Mouse (Mus musculus) naive thymus-derived CD4-positive, alpha-beta T cell, adult 2 months (primary cell): ENCODE measurements around the gene Trappc1.
A peak's percentile ranks its signal among the peaks of the same experiment; 100 is the strongest.

Experiments
- DNase-seq: peaks from one replicate; pipeline ENCODE4 v3.0.0-alpha.2; 2011; ENCODE audit warnings: low read depth

The Trappc1 gene

DNA sequence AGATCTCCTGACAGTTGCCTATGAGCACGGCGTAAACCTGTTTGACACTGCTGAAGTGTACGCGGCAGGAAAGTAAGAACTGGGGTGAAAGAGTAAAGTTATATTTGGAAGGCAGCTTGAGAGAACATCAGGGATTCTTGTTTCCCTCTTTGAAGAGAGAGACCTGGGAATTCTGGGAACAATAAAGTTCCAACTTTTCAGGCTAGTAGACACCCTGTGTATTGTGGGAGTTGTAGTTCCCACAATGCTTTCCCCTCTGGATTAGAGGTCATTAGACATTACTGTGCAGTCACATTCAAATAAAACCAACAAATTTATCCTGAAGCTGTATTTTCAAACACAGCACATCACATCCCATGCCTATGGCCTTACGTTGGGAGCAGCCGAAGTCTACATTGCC, 4.7 kb downstream of the Trappc1 start:
- DNase-seq, result no peak

GRCm38 (mm10) chr11:69331152-69331551, 7.4 kb downstream of the Trappc1 start:
- DNase-seq, result peak; percentile 10

DNA sequence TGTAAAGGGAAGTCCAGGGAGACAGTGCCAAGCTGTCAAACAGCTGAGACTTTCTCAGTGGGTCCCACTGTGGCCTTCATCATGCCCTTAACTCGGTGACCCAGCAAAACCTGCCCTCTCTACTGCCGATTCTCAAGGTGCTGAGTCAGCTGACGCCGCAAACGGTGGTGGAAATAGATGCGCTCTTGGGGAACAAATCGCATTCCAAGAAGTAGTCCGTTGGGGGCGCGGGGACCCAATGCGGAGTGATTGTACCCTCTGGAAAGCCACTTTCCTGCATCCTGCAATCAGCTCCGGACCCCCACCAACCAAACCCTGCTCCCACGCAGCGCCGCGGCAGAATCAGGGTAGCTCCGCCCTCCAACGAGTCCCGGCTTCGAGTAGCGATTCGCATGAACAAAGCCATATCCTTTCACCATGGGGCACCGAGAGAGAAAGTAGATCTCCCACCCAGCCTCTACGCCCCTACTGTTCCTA, 8.2 kb downstream of the Trappc1 start:
- peak; percentile 81 for DNase-seq

GRCm38 (mm10) chr11:69332713-69333253, 9.0 kb downstream of the Trappc1 start:
- no peak for DNase-seq

DNA sequence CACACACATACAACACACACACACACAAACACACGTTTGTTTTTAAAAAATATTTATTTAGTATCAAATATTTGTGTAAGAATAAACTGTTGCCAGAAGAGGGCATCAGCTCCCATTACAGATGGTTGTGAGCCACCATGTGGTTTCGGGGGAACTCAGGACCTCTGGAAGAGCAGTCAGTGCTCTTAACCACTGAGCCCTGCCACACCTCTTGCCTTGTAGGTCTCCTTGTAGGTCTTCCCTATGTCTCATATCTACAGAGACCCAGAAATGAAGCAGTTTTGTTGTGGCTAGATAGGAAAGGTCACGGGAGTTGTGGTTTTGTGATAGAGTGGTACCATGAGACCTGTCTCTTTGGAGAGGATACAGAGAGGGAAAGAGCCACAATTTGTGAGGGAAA, 10.1 kb downstream of the Trappc1 start:
- DNase-seq, result peak; percentile 45

- no peak for DNase-seq
Observed at GRCm38 (mm10) chr11:69334796-69335195, 11.0 kb downstream of the Trappc1 start.

- peak; percentile 84 for DNase-seq
Observed at GRCm38 (mm10) chr11:69340161-69341131, 16.7 kb downstream of the Trappc1 start, which contains the start of gene Rnf227. Gene Rnf227 (plus strand): TSS chr11:69340461.

DNA sequence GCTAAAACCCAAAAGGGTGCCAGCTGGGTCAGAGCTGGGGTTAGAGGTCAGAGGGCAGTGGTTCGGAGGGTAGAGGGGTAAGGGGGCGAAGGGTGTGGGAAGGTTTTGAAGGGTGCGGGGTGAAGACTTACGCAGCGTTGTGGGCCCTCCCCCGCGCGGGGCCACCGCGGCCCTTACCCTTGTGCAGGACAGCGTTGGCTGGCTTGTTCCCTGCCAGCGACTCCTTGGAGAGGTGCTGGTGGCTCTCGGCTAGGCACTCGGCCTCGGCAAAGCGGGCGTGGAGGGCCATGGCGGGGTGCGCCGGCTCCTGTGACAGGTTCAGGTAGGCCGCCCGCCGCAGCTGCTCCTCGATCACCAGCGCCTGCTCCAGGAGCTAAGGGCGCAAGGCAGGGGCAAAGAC, 22.7 kb downstream of the Trappc1 start:
- DNase-seq, result no peak

DNA sequence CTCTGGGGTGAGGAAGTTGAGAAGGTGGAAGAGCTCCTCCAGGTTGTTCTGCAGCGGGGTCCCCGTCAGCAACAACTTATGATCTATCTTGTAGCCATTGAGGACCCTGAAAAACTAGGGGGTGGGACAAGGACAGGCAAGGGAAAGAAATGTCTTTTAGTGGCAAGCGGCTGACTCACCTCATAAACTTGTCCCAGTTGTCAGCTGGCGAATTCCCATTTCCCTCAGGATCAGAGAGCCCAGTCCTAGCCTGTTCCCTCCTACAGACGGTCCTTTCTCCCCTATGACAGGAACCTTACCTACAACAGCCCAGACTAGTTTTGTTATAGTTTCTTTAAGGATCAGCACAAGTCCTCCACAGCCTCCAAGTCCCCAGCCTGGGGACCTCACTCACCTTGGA, 32.8 kb downstream of the Trappc1 start:
- no peak for DNase-seq

GRCm38 (mm10) chr11:69357690-69358089, 33.9 kb downstream of the Trappc1 start:
- DNase-seq, result no peak

- DNase-seq, result no peak
Observed at GRCm38 (mm10) chr11:69362021-69362420, 38.2 kb downstream of the Trappc1 start.

DNA sequence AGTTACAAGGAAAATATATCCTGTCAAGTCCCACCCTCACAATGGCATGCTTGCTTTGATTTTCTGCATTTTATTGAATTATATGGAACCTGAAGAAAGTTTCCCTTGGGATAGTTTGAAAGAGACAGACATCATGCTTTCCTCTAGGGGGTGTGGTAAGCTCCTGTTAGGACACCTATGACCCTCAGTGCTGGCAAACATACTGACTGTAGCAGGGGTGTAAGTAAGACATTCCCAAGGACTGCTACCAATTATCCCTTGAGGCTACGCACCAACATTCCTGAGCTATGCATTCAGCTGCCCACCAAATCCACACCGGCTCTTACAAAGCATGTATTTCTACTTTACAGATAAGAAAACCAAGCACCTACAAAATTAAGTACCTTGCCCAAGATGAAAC, 38.7 kb downstream of the Trappc1 start:
- no peak for DNase-seq

GRCm38 (mm10) chr11:69364376-69364775, 40.6 kb downstream of the Trappc1 start:
- DNase-seq, result no peak

- peak; percentile 31 for DNase-seq
Observed at GRCm38 (mm10) chr11:69364910-69365309, 41.1 kb downstream of the Trappc1 start.

DNA sequence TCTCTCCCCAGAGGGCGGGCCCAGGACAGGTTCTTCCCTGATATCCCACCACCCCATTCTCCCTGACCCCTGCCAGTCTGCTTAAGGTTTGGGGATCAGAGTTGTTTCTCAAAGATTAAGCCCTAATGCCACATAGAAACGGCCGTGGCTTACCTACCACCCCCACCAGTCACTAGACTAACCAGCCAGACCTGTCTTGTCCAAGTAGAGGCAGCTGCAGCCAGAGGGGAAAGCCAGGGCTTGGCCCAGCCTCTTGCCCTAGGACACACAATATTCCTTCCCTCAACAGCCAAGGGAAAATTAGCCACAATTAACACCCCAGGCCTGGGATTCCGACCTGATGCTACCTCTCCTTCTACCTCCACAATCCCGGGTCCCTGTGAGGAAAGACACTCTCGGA, 41.9 kb downstream of the Trappc1 start:
- peak; percentile 37 for DNase-seq

GRCm38 (mm10) chr11:69366157-69366854, 42.5 kb downstream of the Trappc1 start:
- DNase-seq, result peak; percentile 97

- DNase-seq, result no peak
Observed at GRCm38 (mm10) chr11:69366855-69367615, 43.3 kb downstream of the Trappc1 start.

- DNase-seq, result peak; percentile 49
Observed at GRCm38 (mm10) chr11:69367616-69368355, 44.0 kb downstream of the Trappc1 start.

GRCm38 (mm10) chr11:69368356-69369214, 44.8 kb downstream of the Trappc1 start:
- DNase-seq, result peak; percentile 57
